Mouse (Mus musculus): Measurements from ENCODE around the gene Phf24.

Phf24 gene

DNA sequence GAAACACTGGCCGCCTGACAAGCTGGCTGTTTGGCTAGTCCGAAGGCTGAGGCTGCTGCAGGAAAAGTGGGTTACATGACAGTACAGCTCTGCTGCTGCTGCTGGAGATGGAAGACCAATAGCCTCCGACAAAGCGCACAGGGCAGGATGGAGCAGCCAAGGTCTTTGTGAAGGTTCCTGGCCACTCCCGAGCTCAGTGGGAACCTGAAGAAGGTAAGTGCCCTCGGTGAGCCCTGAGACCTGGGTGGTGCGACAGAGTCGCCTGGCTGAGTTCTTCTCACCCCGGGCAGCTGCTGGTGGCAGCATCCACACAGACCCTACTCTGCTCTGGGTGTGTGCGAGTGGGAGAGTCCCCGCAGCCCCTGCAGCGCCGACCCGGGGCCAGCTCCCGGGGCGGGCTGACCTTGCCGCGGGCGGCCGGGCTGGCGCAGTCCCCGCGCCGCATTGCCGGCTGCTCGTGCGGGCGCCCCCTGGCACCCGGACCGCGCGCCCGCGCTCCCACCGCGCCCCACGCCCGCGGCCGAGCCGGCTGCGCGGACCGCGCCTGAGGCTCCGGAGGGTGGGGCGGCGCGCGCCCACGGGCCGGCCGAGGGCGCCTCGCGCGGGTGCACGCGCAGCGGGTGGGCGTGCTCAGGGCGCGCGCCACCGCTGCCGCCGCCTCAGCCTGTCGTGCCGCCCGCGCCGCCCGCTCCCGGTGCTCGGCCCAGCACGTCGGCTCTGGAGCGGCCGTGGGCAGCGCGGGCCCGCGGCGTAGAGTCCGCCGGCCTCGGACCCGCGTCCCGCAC lies at the start of gene Phf24:
TSS of gene Phf24 (plus strand) at position 44 of the 785 bp plus-strand sequence.
- no peak for DNase-seq

DNA sequence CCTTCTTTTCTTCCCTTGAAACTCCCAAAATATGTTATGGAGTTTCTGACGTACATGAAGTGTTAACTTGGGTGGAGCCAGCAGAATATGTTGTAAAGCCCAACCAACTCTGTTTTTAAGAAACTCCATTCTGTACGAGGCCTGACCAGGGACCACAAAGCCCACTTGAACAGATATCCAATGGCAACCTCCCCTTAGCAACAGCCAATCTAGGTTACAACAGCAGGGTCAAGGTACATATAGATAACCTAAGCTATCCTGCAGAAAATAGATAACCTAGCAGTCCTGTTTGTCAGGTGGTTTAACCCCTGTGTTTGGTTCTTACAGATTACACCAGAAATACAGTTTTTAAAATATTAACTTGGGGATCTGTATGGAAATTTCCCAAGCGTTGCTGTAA lies 49.1 kb upstream of the Phf24 start:
- no peak for DNase-seq

DNA sequence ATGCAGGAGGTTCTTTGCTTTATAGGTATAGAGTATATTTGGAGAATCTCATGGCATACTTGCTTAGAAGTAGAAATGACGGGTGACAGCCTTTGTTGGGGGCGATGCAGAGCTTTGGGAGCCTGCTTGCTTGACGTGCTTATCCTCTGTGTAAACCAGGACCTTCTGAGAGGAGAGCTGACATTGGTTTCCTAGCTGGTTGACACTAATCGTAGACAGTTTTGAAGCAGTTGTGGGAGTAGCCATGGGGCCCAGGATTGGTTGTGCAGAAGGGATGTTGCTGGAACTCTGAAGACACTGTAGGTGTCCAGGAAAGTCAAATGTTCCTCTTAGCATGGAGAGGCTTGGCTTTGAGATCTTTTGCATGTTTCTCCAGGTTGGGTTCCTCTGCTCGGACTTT lies 48.3 kb upstream of the Phf24 start:
- no peak for DNase-seq

DNA sequence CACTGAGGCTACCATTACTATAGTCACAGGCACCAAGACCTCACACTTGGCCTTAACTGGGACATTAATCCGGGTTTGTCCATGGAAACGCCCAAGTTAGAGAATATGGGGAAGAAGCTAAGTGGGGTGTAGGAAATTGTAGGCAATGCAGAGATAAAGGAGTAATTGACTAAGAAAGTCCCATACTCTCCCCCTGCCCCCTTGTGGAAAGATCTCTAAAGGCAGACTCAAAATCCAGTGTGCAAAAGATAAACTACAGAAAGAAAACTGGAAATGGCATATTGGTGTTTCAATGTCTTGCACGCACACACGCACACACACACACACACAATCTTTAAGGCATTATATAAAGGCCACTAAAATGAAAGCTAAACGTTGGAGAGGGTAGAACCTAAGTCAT lies 45.7 kb upstream of the Phf24 start:
- DNase-seq, result no peak

DNA sequence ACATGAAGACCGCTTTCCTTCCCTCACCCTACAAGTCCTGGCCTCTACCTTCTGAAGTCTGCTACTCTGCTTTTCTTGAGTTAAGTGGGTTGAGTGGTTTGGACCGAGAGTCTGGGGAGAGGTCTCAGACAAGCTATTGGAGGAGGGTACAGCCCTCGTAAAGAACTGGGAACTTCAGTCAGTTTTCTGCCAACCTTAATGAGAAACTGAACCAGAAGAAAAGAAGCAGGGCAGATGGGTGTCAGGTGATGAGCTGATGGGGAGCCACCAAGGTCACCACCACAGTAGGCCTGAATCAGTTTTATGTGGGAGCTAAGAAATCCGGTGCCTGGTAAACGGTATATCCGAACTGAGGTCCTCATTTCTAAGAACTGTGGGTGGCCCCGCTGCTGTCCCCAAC lies 44.3 kb upstream of the Phf24 start:
- no peak for DNase-seq

DNA sequence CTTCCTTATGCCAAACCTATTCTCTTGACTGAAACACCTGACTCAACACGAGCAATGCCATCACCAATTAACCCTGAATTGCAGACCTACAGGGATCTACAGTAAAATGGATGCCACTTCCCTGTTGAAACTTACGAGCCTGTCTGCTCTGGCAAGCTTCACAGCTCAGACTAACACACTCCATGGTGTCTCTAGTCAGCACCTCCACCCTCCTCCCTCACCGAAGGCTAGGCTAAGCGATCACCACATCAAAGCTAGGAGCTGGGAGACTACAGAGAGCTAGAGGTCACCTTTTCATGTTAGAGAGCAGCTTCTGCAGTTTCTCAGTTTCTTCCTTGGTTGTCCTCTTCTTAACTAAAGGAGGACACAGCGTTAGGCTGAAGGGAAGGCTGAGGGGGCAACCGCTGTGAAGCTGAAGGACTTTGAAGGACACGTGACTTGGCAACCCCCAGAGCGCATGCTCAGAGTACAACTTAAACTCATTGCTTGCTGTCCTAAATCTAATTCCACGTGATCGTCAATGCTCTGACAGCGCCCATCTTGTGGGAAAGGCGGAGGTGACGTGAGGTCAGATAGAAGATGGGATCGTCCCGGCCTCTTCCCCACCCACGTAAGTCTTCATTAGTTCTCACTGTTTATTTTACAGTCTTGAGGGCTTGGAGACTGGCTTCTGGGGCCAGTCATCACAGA lies 43.6 kb upstream of the Phf24 start:
- no peak for DNase-seq

DNA sequence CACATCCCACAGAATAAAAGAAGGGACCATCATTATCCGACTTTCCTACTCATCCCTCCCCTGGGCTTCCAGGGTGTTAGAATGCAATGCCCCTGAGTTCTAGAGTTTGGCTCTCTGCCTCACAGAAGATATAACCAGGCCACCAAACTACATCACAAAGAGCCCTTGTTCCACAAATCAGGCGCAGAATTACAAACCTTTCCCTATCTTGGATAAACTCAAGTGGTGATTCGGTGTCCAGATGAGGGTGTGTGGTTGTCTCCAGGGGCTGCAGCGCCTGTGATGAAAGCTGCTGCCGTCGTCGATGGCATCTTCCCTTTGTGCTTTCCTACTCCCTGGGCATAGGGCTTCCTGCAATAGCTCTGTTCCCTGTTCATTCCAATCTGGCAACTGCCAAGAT lies 42.3 kb upstream of the Phf24 start, which contains the start of gene Fam205c:
TSS of gene Fam205c (minus strand) at position 101 of the 400 bp plus-strand sequence.
- DNase-seq, result no peak

DNA sequence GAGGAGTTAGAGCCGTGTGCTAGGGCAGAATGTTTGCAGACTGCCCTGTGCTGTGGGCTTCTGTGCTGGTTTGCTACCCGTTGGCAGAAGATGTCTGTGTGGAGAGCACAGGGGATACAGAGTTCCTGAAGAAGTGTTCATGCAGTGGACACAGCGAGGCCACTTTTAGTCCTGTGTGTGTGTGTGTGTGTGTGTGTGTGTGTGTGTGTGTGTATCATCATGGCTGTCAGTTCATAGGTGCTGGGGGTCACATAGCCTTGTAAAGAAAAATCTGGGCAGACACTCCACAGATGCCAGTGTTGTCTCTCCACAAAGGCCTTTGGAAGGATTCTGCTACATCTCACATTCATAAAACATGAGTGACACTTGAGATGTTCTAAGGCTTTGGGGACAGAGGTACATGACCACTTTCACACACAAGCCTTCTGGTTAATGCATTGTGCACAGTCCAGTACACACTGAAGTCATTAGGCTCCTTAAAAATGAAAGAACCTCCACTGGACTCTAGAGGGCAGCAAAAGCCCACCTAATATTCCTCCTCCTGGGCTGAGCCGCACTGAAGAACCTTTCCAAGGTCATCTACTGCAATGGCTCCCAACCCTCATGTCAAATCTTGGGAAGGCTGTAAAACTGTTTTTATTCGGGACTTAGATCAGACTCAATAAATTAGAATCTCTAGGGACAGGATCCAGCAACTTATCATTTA lies 39.7 kb upstream of the Phf24 start:
- DNase-seq, result peak; percentile 55 to 61

DNA sequence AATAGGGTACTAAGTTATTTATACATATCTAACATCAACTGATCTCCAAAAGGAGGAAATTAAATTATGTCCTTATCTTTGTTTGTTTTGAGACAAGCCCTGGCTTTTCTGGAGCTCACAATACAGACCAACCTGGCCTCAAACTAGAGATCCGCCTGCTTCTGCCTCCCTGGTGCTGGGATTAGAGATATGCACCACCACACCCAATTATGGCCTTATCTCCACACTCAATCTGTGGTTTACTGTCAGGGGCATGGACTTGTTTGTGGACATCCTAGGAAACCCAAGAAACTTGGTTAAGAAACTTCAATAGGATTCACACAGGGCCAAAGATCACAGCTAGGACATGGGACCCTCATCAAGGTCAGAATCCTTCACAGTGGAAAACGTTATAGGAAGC lies 38.8 kb upstream of the Phf24 start:
- DNase-seq, result no peak

DNA sequence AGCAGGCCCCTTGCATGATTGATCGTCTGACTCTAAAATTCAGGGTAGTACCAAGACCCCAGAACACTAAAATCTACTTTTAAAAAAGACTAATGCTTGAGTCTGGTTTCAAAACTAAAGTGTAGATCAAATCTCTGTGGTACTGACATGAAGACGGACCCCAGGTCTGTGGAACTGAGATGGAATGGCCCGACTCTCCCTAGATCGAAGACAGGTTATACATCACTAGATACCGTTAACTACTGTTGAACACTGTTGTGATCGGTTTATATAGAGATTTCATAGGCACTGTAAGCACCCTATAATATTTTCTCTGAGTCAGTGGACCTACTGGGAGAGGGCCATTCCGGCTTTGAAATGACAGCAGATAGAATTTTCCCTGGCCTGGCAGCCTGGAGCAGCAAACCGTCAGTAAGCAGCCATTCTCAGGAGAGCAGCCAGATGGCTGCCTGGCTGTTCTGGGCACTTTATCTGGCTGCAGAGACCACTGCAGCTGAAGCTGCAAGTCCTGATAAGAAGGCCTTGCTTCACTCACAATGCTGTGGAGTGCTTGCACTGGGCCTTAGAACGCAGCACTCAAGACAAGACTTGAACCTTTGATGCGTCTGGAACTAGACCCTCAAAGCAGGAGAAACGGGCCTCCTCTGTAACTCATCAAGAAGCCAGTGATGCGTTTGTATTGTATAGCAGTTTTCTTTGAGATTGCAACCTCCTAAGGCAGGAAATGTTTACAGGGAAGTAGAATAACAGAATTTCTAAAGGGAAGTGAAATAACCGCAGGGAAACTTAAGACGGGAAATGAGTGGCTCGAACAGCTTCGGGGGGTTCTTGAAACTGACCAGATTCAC lies 36.4 kb upstream of the Phf24 start:
- DNase-seq, result no peak

DNA sequence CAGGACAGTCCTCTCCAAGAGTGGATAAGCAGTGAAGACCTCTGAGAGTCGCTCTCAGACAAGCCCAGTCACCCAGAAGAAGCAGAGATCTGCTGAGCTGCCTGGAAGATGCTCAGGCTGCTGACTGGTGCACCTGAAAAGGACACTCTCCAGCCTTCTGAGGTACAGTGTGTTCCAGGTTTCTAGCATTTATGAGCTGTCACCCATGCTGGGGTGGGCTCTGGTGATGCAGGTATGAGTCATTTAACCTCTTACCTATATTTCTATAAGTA lies 35.8 kb upstream of the Phf24 start:
- DNase-seq, result no peak

DNA sequence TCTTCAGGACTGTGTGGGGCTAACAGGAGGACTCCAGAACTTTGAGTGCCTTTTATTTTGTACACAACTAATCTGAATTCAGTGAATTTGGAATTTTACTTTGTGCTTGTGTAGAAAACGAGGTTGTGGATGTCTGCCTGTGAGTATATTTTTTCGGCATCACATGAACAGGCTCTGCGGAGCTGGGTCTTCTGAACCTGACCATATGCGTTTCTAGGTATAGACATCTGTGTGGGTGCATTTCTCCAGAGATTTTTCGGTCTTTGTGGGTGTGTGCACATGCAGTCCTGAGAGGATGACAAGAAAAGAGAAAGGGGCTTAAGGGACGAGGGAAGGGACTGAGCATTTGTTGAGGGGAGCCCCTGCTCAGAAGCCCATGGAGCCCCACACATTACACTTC lies 29.5 kb upstream of the Phf24 start:
- no peak for DNase-seq

DNA sequence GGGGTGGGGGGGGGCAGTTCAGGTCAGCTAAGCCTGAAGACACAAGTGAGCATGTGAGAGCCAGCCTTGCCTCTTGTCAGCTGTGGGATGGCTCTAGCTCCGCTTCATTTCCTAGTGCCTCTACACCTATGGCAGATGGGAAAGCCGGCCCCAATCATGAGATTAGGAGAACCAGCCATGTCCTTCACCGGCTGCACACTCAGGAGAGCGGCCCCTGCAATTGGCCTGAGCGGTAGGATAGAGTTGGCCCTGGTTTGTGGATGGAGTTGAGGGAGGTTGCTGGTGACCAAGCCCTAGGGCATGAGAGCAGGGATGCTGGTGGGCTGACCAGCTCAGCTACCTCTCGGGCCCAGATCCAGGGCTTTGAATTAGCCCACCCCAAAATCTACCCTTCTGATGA lies 27.7 kb upstream of the Phf24 start:
- DNase-seq, result no peak

DNA sequence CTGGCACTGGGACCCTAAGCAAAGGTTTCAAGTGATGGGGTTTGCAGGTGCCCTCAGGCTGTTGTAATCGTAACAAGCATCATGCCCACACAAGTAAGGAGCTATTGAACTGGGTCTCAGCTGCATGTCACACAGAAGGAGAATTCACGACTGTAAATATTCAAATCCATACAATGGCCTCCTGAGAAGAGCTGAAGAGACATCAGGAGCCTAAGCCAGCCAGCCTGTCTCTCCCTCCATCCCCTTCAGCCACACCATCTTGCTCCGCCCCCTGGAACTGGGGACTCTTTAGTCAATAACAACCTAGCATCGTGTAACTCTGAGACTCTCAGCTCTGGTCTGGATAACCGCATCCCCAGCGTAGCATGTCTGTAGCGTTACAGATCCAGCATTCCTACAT lies 25.3 kb upstream of the Phf24 start:
- no peak for DNase-seq

DNA sequence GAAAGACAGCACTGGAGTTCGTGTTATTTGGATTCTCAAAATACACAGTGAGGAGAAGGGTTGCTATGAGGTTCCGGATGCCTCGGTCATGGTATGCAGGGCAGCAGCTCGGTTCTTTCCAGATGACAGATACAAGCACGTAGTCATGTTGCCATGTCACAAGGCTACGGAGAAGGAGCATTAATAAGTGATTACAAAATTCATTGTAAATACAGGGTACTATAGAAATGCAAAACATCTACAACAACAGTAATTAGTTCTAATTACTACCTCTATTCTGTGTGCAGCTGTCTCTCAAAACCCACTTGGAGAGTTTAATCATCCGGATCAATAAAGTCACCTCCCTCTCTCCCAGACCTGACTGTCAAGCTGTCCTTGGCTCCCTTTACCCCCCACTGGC lies 21.3 kb upstream of the Phf24 start:
- no peak for DNase-seq

DNA sequence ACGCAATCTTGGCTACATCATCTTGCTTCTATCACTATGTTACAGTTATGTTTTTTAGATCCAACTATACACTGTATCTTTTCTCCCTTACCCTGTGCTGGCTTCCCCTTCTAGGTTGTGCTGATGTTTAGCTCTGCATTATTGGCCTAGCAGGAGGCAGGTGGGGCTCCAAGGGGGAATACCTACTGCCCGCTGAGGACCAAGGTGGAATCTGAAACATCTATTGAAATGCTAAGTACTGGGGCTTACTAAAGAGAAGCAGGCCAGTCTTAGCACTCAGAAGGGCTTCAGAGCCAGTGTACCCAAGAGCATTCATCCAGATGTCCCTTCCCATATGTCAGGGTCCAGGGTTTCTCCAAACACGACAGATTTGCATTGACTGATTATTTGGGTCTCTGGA lies 17.5 kb upstream of the Phf24 start:
- no peak for DNase-seq

DNA sequence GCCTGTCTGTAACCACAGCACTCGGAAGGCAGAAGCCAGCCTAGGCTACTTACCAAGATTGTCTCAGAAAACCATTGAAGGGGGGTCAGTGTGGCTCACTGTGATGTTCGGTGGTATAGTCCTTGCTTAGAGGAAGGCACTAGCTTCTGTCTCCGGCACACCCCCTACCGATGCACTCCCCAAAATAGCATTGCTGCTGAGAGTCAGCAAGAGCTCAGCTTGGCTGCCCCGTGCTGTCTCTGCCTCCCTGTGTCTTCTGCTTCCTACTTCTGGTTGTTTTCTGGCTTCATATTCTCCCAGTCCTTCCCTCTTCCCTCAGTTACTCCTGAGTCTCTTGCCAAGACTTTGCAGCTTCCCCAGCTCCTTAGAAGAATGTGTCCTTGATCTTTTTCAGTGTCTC lies 15.6 kb upstream of the Phf24 start:
- DNase-seq, result no peak

DNA sequence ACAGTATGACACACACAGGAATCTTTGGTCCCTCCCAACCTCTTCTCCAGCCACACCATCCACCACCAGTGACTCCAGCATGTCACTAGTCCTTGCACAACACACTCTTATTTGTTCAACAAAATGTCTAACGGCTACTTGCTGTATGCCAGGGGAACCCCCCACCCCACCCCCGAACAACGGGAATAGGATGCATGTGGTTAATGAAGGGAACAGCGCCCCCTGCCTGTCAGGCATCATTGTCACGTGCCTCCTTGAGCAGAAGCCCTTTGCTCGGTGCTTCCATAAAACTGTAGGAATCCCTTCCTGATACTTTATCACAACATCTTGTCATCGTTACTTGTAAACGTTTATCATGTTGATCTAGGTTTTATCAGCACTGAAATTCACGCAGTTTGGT lies 14.3 kb upstream of the Phf24 start:
- peak; percentile 21 to 32 for DNase-seq

DNA sequence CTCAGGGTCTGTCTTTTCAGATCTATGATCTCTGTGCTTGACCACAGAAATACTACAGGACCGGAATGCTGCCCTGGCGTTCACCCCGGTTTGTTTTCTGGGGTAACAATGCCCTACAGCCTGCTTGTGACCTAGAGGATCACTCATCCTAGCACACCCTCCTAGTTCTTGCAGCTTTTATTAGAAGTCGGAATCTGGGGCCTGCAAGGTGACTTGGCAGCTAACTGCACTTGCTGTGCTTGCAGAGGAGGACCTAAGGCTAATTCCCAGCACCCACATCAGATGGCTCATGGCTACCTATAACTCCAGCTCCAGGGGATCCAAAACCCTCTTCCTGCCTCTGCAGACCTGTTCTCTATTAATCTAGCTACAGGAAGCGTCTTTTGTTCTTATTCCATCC lies 13.7 kb upstream of the Phf24 start:
- DNase-seq, result no peak

DNA sequence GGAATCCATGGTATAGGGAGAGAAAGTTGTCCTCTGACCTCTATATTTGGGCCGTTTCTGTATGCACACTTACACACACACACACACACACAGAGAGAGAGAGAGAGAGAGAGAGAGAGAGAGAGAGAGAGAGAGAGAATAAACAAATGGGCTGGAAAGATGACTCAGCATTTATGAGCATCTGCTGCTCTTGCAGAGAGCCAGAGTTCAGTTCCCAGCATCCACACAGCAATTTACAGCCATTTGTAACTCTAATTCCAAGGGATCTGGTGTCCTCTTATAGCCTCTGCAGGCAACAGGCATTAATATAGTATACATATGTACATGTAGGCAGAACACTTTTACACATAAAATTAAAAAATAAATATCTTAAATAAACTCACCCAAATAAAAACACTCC lies 12.5 kb upstream of the Phf24 start:
- DNase-seq, result no peak

DNA sequence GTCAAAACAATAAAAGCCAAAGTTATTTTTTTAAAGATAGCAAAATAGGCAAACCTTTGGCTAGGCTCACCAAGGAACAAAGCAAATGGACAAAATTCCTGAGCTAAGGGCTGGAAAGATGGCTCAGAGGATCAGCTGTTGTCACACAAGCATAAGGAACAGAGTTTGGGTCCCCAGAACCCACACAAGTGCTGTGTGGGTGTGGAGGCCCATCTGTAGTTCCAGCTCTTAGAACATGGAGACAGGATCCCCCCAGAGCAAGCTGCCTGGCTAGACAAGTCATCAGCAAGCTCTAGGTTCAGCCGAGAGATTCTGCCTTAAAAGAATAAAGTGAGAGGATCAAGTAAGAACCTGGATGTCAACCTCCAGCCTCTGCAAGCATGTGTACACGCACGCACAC lies 11.9 kb upstream of the Phf24 start:
- no peak for DNase-seq

DNA sequence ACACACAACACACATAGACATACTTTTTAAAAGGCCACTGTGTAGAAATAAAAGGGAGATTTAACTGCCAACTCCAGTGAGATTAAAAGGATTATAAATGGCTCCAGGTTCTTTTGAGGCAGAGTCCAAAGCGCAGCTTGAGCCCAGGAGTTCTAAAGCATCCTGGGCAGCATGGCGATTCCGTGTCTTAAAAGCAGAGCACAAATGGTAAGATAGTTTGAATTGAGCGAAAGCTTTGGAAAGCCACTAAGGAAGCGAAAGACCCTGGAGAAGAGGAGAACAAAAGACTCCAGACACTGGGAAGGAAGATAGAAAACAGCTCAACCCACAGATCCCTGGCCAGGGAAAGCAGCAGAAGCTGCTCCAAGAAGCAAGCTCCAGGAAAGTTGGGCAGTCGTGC lies 11.5 kb upstream of the Phf24 start:
- no peak for DNase-seq

DNA sequence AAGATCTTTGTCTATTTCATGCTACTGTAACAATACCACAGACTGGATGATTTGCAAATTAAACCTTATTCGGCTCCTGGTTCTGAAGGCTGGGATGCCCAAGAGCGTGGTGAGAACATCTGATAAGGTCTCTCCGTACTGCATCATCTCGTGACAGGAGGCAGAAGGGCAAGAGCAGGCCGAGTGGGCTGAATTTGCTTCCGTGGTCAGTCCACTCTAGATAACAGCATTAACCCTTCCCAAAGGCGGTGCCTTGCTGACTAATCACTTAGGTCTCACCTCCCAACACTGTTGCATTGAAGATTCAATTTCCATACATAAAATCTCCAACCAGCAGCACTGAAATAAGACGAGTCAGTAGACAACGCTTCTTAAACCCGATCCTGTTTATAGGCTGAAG lies 3.1 kb upstream of the Phf24 start:
- DNase-seq, result no peak
